Mouse (Mus musculus) lung, embryonic 16.5 days (tissue): Measurements from ENCODE around the gene Heca. TPM values are rescaled to one million over a fixed set of nuclear protein-coding genes. Genes with fewer than 3 reads are reported as not detected.
"Not testable (repeated sequence)": the region's sequence is repeated elsewhere in the genome, so short reads cannot be mapped to it uniquely, and the experiment has no call there.

Experiments used
- ATAC-seq: fragments of 200-750 bp; cut with Nextera tagmentation; 2 replicates; pipeline ENCODE4 v1.8.0; 2017; ENCODE audit warnings: low read depth, mild to moderate bottlenecking, moderate library complexity
- H3K27ac ChIP-seq: fragments of 300-500 bp; sonication (generic); 2 replicates; pipeline ENCODE4 v1.5.1; 2014; ENCODE audit warnings: mild to moderate bottlenecking, control low read depth, low read length
- H3K27me3 ChIP-seq: fragments of 300-500 bp; sonication (generic); 2 replicates; pipeline ENCODE4 v1.6.1; 2014; ENCODE audit warnings: low read depth, low read length, mixed read lengths; ENCODE audit not compliant: control insufficient read depth, insufficient read depth
- H3K36me3 ChIP-seq: fragments of 300-500 bp; sonication (generic); 2 replicates; pipeline ENCODE4 v1.6.1; 2014; ENCODE audit warnings: low read length; ENCODE audit not compliant: control insufficient read depth, insufficient read depth
- H3K4me1 ChIP-seq: fragments of 300-500 bp; sonication (generic); replicated peaks from 2 replicates; pipeline ENCODE4 v1.6.1; 2014; ENCODE audit warnings: low read length, mixed read lengths; ENCODE audit not compliant: control insufficient read depth, insufficient read depth
- H3K4me2 ChIP-seq: fragments of 300-500 bp; sonication (generic); 2 replicates; pipeline ENCODE4 v1.6.1; 2014; ENCODE audit warnings: low read depth, low read length, control low read depth
- H3K4me3 ChIP-seq: fragments of 300-500 bp; sonication (generic); 2 replicates; pipeline ENCODE4 v1.5.1; 2014; ENCODE audit warnings: mild to moderate bottlenecking, low read length, control low read depth
- H3K9ac ChIP-seq: fragments of 300-500 bp; sonication (generic); 2 replicates; pipeline ENCODE4 v1.6.1; 2014; ENCODE audit warnings: low read length, control low read depth
- H3K9me3 ChIP-seq: fragments of 300-500 bp; sonication (generic); 2 replicates; pipeline ENCODE4 v1.6.1; 2016; ENCODE audit warnings: low read length; ENCODE audit not compliant: control insufficient read depth
- WGBS: fragments of 180-500 bp; shearing (Covaris S2); extraction: QIAGEN DNeasy Blood & Tissue Kit; methylation state at CpG from one replicate; pipeline ENCODE4 v1.1.7; 2014; 5-methylcytosine and 5-hydroxymethylcytosine counted together
- polyA plus RNA-seq: library from polyadenylated mRNA; unstranded; fragments of >200 nt; fragmentation: Nextera tagmentation; extraction: Ambion mirVana; gene quantifications from 2 replicates; pipeline ENCODE4 v1.2.1, GENCODE M21; 2015

Heca gene
- polyA plus RNA-seq = 3.7 and 4.5 TPM in 2 replicates

DNA sequence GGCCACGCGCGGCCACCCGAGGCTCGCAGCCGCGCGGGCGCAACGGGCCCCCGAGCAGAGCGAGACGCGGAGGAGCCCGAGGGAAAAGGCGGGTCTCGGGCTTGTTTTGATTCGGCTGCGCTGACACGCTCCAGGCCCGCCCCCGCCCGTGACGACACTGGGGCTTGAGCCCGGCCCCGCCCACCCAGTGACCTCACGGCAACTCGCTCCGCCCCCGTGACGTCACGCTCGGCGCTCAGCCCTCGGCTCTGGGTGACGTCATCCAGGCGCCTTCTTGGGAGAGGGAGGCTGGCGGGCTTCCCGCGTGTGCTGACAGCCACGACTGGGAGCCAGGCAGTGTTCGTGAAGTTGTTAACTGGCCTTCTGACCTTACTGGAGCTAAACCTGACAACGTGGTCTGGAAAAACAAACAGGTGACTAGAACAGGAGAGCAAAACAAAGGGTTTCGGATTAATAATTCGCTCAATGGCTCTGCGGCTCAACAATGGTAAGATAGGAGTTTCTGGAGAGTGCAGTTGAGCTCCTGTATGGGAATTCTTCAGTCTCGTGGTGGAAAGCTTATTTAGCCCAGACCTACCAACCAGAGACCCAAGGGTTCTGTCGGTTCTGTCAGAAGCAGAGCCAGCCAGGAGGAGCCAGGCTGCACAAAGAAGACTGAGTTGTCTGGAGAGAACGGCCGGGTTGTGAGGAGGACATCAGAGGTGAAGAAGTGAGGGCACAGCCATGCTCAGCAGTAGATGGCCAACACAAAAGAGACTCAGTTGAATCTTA, at the start of gene Heca:
TSS of gene Heca (minus strand) at position 108 of the 771 bp plus-strand sequence.
- peak within 1 kb of the TSS; percentile 94 for H3K9ac ChIP-seq
- no peaks in the 10 kb centered on the region for H3K9me3 ChIP-seq
- no peaks in the 10 kb centered on the region for H3K27me3 ChIP-seq
- H3K36me3 ChIP-seq = no peaks in the 10 kb centered on the region
- ATAC-seq = peak; percentile 96
- 6% methylated on average over 34 of the region's 50 CpGs for WGBS
- peak within 1 kb of the TSS; percentile 66 for H3K4me2 ChIP-seq
- H3K27ac ChIP-seq = peak within 1 kb of the TSS; percentile 90
- H3K4me1 ChIP-seq = peaks cover 14% of the 10 kb centered on the region
- H3K4me3 ChIP-seq = peak within 1 kb of the TSS; percentile 88

- WGBS = 75% methylated on average over 4 of the region's 4 CpGs
These were observed 42.7 kb upstream of the Heca start for GRCm38 (mm10) chr10:17990576-17990975.

GRCm38 (mm10) chr10:17989136-17989535, 41.3 kb upstream of the Heca start:
- 60% methylated on average over 6 of the region's 6 CpGs for WGBS
- Histone ChIP-seq H3K4me3 (no peak overlapping the region), H3K36me3 (no peaks in the 10 kb centered on the region), H3K27me3 (no peaks in the 10 kb centered on the region), H3K4me2 (no peak overlapping the region), H3K27ac (no peak overlapping the region), H3K9me3 (no peaks in the 10 kb centered on the region), H3K4me1 (no peaks in the 10 kb centered on the region), H3K9ac (no peak overlapping the region)
- ATAC-seq = no peak

More at GRCm38 (mm10) chr10:17990576-17990975, 42.7 kb upstream of the Heca start:
- Histone ChIP-seq H3K27ac (no peak overlapping the region), H3K27me3 (no peaks in the 10 kb centered on the region), H3K4me1 (no peaks in the 10 kb centered on the region), H3K36me3 (no peaks in the 10 kb centered on the region), H3K9ac (no peak overlapping the region), H3K4me2 (no peak overlapping the region), H3K9me3 (no peaks in the 10 kb centered on the region), H3K4me3 (no peak overlapping the region)
- no peak for ATAC-seq

DNA sequence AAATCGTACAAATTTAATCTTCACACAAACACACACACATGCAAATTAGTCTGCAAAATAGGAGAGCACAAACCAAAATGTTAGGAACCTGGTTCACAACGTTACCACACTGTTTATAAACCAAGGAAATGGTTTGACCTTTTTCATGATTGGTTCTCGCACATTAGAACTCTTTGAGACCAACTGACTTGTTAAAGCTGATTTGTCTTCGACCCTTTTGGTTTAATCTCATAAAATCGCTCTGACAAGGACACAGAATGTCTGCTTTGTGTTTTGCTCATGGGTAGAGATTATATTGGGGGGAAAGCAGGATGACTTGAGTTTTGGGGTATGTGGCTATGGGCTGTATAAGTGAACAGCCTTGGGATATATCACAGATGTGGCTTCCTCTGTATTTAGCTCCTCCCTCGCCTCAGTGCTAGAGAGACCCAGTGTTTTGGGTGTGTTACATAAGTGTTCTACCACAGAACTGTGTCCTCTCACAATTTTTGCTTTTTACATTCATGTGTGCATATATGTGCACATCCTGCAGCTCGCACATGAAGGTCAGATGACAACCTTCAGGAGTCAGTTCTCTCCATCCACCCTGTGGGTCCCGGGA, 40.1 kb upstream of the Heca start:
- Histone ChIP-seq H3K27me3 (no peaks in the 10 kb centered on the region), H3K9me3 (no peaks in the 10 kb centered on the region), H3K4me3 (no peak overlapping the region), H3K36me3 (no peaks in the 10 kb centered on the region), H3K9ac (no peak overlapping the region), H3K4me2 (no peak overlapping the region), H3K4me1 (no peaks in the 10 kb centered on the region), H3K27ac (no peak overlapping the region)
- no peak for ATAC-seq
- 79% methylated on average over 8 of the region's 8 CpGs for WGBS

GRCm38 (mm10) chr10:17983313-17983712, 35.4 kb upstream of the Heca start:
- H3K4me3 ChIP-seq = no peak overlapping the region

DNA sequence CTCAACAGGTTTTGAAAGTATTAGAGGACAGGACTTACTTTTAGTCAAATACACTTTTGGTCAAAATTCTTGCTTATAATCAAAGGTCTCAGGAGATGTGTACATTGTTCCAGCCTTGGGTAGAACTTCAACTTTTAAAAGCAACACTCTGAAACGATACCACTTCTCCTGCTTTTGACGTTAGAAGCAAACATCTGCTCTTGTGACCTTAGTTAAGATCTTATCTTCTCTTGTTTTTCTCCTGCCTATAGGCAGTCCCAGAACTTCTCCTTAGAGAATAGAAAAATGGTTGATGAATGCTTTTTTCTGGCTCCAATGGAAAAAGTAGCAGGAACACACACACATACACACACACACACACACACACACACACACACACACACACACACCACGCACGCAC, 18.2 kb upstream of the Heca start:
- ATAC-seq = no peak
- Histone ChIP-seq H3K36me3 (no peaks in the 10 kb centered on the region), H3K27ac (no peak overlapping the region), H3K4me2 (no peak overlapping the region), H3K4me3 (no peak overlapping the region), H3K9me3 (no peaks in the 10 kb centered on the region), H3K4me1 (no peaks in the 10 kb centered on the region), H3K9ac (no peak overlapping the region), H3K27me3 (no peaks in the 10 kb centered on the region)
- WGBS = 43% methylated on average over 4 of the region's 4 CpGs

More at GRCm38 (mm10) chr10:17983313-17983712, 35.4 kb upstream of the Heca start:
- no peak for ATAC-seq
- no peaks in the 10 kb centered on the region for H3K4me1 ChIP-seq
- H3K36me3 ChIP-seq = no peaks in the 10 kb centered on the region
- no peaks in the 10 kb centered on the region for H3K9me3 ChIP-seq
- H3K9ac ChIP-seq = no peak overlapping the region
- WGBS = 84% methylated on average over 2 of the region's 2 CpGs
- H3K27me3 ChIP-seq = no peaks in the 10 kb centered on the region
- H3K4me2 ChIP-seq = no peak overlapping the region
- no peak overlapping the region for H3K27ac ChIP-seq

GRCm38 (mm10) chr10:17950761-17951160, 2.9 kb upstream of the Heca start:
- H3K36me3 ChIP-seq = no peaks in the 10 kb centered on the region
- no peak overlapping the region for H3K4me2 ChIP-seq
- H3K9me3 ChIP-seq = no peaks in the 10 kb centered on the region
- no peak for ATAC-seq
- H3K4me1 ChIP-seq = peaks cover 9% of the 10 kb centered on the region
- WGBS = 73% methylated on average over 5 of the region's 5 CpGs
- no peak overlapping the region for H3K27ac ChIP-seq
- H3K9ac ChIP-seq = no peak overlapping the region
- no peaks in the 10 kb centered on the region for H3K27me3 ChIP-seq
- H3K4me3 ChIP-seq = no peak overlapping the region

DNA sequence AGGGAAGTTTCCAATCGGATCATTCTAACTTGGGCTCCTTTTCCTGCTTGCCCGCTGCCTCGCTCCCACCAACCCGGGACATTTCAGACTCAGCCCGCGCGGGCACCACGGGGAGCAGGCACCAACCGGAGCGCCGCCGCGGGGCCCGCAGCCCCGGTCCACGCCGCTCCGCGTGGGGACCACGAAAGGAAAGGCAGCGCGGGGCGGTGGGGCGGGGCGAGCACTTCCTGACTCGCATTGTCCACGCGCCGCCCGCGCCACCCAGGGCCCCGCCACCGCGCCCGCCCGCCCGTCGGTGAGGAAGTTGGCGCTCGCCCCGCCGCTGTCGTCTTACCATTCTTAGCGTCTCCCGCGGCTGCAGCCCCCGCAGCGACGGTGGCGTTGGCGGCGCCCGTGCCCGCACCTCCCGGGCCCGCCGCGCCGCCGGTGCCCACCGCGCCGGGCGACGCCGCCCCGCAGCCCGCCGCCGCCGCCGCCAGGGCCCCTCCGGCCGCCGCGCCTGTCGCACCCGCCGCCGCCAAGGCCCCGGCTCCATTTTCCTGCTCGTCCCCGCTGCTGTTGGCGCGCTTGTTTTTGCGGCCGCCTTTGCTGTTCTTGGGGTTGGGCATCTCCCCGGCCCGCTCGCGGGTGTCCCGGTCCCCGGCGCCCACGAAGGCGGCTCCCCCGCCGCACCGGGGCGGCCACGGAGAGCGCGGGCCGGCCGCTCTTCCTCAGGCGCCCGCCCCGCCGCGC, 526 bp downstream of the Heca start:
- Histone ChIP-seq H3K4me3 (peak overlapping the region; percentile 88), H3K4me2 (peak overlapping the region; percentile 66), H3K4me1 (peaks cover 14% of the 10 kb centered on the region), H3K27ac (peak overlapping the region; percentile 90), H3K9me3 (no peaks in the 10 kb centered on the region), H3K36me3 (no peaks in the 10 kb centered on the region), H3K27me3 (no peaks in the 10 kb centered on the region), H3K9ac (peak overlapping the region; percentile 94)
- WGBS = under 1% methylated on average over 72 of the region's 110 CpGs
- ATAC-seq = peak; percentile 74

DNA sequence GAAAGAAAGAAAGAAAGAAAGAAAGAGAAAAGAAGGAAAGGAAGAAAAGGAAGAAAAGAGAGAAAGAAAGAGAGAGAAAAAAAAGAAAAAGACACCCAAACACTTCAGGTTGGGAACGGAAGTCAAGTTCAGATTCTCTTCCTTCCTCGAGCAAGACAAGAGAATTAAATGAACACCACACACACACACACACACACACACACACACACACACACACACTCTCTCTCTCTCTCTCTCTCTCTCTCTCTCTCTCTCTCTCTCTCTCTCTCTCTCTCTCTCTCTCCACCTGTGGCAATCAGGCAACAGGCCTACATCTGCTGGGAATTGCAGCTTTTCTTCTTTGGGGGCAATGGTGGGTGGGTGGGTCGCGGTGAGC, 1.1 kb downstream of the Heca start:
- H3K9me3 ChIP-seq, ATAC-seq, H3K36me3 ChIP-seq, H3K27me3 ChIP-seq: not testable (repeated sequence)
- peak overlapping the region; percentile 94 for H3K9ac ChIP-seq
- 0% methylated on average over 4 of the region's 4 CpGs for WGBS
- H3K27ac ChIP-seq = peak overlapping the region; percentile 90
- peak overlapping the region; percentile 66 for H3K4me2 ChIP-seq
- H3K4me1 ChIP-seq = peaks cover 14% of the 10 kb centered on the region
- peak overlapping the region; percentile 88 for H3K4me3 ChIP-seq
